Mouse (Mus musculus) adrenal gland, postnatal 0 days (tissue): ENCODE measurements around the gene Lrguk. TPM values are rescaled to one million over a fixed set of nuclear protein-coding genes. Genes with fewer than 3 reads are reported as not detected.

Source experiments
- polyA plus RNA-seq: library from polyadenylated mRNA; unstranded; fragments of >200 nt; fragmentation: Nextera tagmentation; extraction: Ambion mirVana; gene quantifications from 2 replicates; pipeline ENCODE4 v1.2.1, GENCODE M21; 2015

Gene Lrguk
- polyA plus RNA-seq = 0.66 and 1.4 TPM in 2 replicates

DNA sequence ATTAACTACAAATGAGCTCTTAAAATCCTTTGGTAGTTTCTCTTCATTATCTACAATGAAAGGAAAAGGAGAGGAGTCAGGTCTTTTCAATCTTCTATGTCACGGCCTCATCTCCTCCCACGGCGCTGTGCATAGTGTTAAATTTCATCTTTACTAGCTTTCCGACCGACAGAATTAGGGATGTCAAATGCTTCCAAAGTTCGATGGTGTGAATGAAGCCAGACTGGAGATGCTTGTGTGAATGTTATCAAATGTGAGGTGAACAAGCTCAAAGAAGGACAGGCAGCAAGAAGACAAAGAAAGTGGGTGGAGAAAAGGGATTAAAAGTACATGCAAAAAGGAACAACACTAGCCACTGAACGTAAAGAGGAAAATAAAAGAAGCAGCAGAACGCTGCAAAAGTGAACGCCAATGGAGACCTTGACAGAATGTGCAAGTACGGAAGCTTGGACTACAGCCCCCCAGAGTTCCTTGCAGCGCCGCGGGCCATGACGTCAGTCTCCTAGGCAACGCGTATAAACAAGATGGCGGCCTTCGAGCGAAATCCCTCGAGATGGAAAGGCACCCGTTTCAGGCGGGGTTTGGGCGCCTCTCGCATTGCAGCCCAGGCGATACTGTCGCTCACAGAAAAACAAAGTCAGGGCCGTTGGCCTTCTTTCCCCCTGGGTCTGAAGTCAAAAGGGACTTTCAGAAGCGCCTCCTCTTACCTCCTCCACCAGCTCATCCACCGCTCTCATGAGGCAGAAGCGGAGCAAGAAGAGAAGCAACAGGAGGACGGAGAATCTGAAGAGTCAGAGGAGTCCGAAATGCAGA, at the start of gene Lrguk:
Gene Lrguk (plus strand): TSS at position 516 of the 813 bp plus-strand sequence.

DNA sequence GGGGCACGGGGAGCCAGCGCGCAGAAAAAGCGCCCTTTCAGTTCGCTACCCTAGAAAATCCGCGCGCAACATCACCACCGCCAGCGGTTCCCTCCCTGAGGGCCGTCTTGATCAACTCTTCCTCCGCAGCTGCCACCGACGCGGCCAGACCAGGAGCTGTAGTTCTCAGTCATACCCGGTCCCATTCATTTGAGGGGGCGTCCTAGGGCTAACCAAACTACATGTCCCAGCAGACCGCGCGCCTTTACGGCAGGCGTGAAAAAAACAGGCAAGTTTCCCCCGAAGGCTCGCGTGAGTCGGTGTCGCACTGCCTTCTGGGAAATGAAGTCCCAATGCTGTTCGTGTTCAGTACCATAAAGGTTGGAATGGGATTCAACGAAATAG, 147.6 kb downstream of the Lrguk start, which contains the start of gene Slc35b4:
Gene Slc35b4 (minus strand): TSS at position 248 of the 384 bp plus-strand sequence.

Other genes starting within 250 kb of the Lrguk start
- gene Slc35b4, start 147.7 kb downstream of the Lrguk start, polyA plus RNA-seq = 20.9 and 22.8 TPM in 2 replicates